Mouse (Mus musculus) liver, postnatal 0 days (tissue): ENCODE data around the gene Mfsd4b1. TPM values are rescaled to one million over a fixed set of nuclear protein-coding genes. Genes with fewer than 3 reads are reported as not detected.
"Not testable (repeated sequence)": the region's sequence is repeated elsewhere in the genome, so short reads cannot be mapped to it uniquely, and the experiment has no call there.

Experiments used
- ATAC-seq: fragments of 200-750 bp; cut with Nextera tagmentation; 2 replicates; pipeline ENCODE4 v1.8.0; 2017; ENCODE audit warnings: mild to moderate bottlenecking, moderate library complexity
- DNase-seq: peaks from one replicate; pipeline ENCODE4 v3.0.0-alpha.2; 2016
- H3K27ac ChIP-seq: fragments of 300-500 bp; sonication (generic); 2 replicates; pipeline ENCODE4 v1.5.1; 2014; ENCODE audit warnings: antibody characterized with exemption, moderate library complexity, mild to moderate bottlenecking, low read depth
- H3K27me3 ChIP-seq: fragments of 300-500 bp; sonication (generic); 2 replicates; pipeline ENCODE4 v1.6.1; 2014; ENCODE audit warnings: low read length, control low read depth, mixed read lengths; ENCODE audit not compliant: insufficient read depth
- H3K36me3 ChIP-seq: fragments of 300-500 bp; sonication (generic); replicated peaks from 2 replicates; pipeline ENCODE4 v1.6.1; 2014; ENCODE audit warnings: mild to moderate bottlenecking, control low read depth, low read length, moderate library complexity, mixed read lengths; ENCODE audit not compliant: insufficient read depth
- H3K4me1 ChIP-seq: fragments of 300-500 bp; sonication (generic); 2 replicates; pipeline ENCODE4 v1.6.1; 2014; ENCODE audit warnings: antibody characterized with exemption, mild to moderate bottlenecking, control low read depth; ENCODE audit not compliant: insufficient read depth
- H3K4me2 ChIP-seq: fragments of 300-500 bp; sonication (generic); 2 replicates; pipeline ENCODE4 v1.6.1; 2014; ENCODE audit warnings: low read depth, mild to moderate bottlenecking, low read length, moderate library complexity, mixed read lengths
- H3K4me3 ChIP-seq: fragments of 300-500 bp; sonication (generic); 2 replicates; pipeline ENCODE4 v1.5.1; 2014; ENCODE audit warnings: low read depth, low read length
- H3K9ac ChIP-seq: fragments of 300-500 bp; sonication (generic); replicated peaks from 2 replicates; pipeline ENCODE4 v1.6.1; 2014; ENCODE audit warnings: mild to moderate bottlenecking, moderate library complexity
- H3K9me3 ChIP-seq: fragments of 300-500 bp; sonication (generic); 2 replicates; pipeline ENCODE4 v1.6.1; 2016; ENCODE audit warnings: mild to moderate bottlenecking, control low read depth, low read length, mixed read lengths
- CTCF ChIP-seq: sonication (generic); IDR thresholded peaks from 2 replicates; pipeline ENCODE4 v1.5.1; 2016; ENCODE audit warnings: antibody characterized with exemption, low read depth
- EP300 ChIP-seq: IDR thresholded peaks from 2 replicates; pipeline ENCODE4 v1.6.1; 2016; ENCODE audit warnings: antibody characterized with exemption, low read depth, mild to moderate bottlenecking
- WGBS: fragments of 180-500 bp; shearing (Covaris S2); extraction: QIAGEN DNeasy Blood & Tissue Kit; methylation state at CpG from one replicate; pipeline ENCODE4 v1.1.7; 2014; ENCODE audit not compliant: insufficient replicate concordance; 5-methylcytosine and 5-hydroxymethylcytosine counted together
- polyA plus RNA-seq: library from polyadenylated mRNA; unstranded; fragments of >200 nt; fragmentation: Nextera tagmentation; extraction: Ambion mirVana; gene quantifications from 2 replicates; pipeline ENCODE4 v1.2.1, GENCODE M21; 2015

Mfsd4b1 gene
- polyA plus RNA-seq, 1 experiment from 2014 or later = 6.1 TPM

- Histone ChIP-seq H3K4me2 (no peak overlapping the region), H3K9me3 (no peaks in the 10 kb centered on the region), H3K36me3 (no peaks in the 10 kb centered on the region), H3K9ac (no peak overlapping the region), H3K4me1 (no peaks in the 10 kb centered on the region), H3K4me3 (no peak overlapping the region), H3K27ac (no peak overlapping the region), H3K27me3 (no peaks in the 10 kb centered on the region)
- ATAC-seq (no peak), DNase-seq (no peak)
- 79% methylated on average over 5 of the region's 5 CpGs for WGBS
- no peak for TF ChIP-seq CTCF
These were observed 6.7 kb downstream of the Mfsd4b1 start for GRCm38 (mm10) chr10:40018261-40018860.

GRCm38 (mm10) chr10:40009591-40009990 lies 15.5 kb downstream of the Mfsd4b1 start:
- H3K36me3 ChIP-seq = no peaks in the 10 kb centered on the region
- H3K4me2 ChIP-seq = no peak overlapping the region
- no peak overlapping the region for H3K27ac ChIP-seq
- TF ChIP-seq CTCF = no peak
- TF ChIP-seq EP300 = no peak
- no peak for ATAC-seq
- H3K4me1 ChIP-seq = no peaks in the 10 kb centered on the region
- H3K9me3 ChIP-seq = no peaks in the 10 kb centered on the region
- no peak overlapping the region for H3K9ac ChIP-seq
- no peak overlapping the region for H3K4me3 ChIP-seq
- no peak for DNase-seq
- H3K27me3 ChIP-seq = no peaks in the 10 kb centered on the region
- WGBS = 71% methylated on average over 11 of the region's 11 CpGs

GRCm38 (mm10) chr10:40008847-40009246 lies 16.2 kb downstream of the Mfsd4b1 start:
- WGBS = 72% methylated on average over 4 of the region's 4 CpGs
- DNase-seq, H3K4me1 ChIP-seq, ATAC-seq, H3K27ac ChIP-seq, H3K4me2 ChIP-seq, H3K9ac ChIP-seq, H3K4me3 ChIP-seq, H3K36me3 ChIP-seq, H3K9me3 ChIP-seq, H3K27me3 ChIP-seq: not testable (repeated sequence)

- 85% methylated on average over 4 of the region's 4 CpGs for WGBS
- H3K27me3 ChIP-seq = no peaks in the 10 kb centered on the region
- TF ChIP-seq CTCF = no peak
- TF ChIP-seq EP300 = no peak
- no peak for ATAC-seq
- peak overlapping the region; percentile 78; the same call in 1 of the 2 replicates for H3K27ac ChIP-seq
- H3K4me1 ChIP-seq = no peaks in the 10 kb centered on the region
- no peak overlapping the region for H3K4me3 ChIP-seq
- no peaks in the 10 kb centered on the region for H3K36me3 ChIP-seq
- no peak for DNase-seq
- no peak overlapping the region for H3K4me2 ChIP-seq
- no peak overlapping the region for H3K9ac ChIP-seq
- H3K9me3 ChIP-seq = no peaks in the 10 kb centered on the region
These were observed 17.1 kb downstream of the Mfsd4b1 start for GRCm38 (mm10) chr10:40007953-40008352.

- no peaks in the 10 kb centered on the region for H3K9me3 ChIP-seq
- no peaks in the 10 kb centered on the region for H3K27me3 ChIP-seq
- peak overlapping the region; percentile 78 for H3K27ac ChIP-seq
- no peak overlapping the region for H3K4me3 ChIP-seq
- H3K4me1 ChIP-seq = no peaks in the 10 kb centered on the region
- no peak overlapping the region for H3K9ac ChIP-seq
- no peaks in the 10 kb centered on the region for H3K36me3 ChIP-seq
- no peak overlapping the region for H3K4me2 ChIP-seq
- TF ChIP-seq EP300 (peak; percentile 55; the same call in 1 of the 2 replicates), CTCF (no peak)
- DNase-seq = peak; percentile 83
- 67% methylated on average over 10 of the region's 10 CpGs for WGBS
- peak; percentile 100 for ATAC-seq
These were observed 18.1 kb downstream of the Mfsd4b1 start for GRCm38 (mm10) chr10:40006963-40007362.

GRCm38 (mm10) chr10:40000746-40001145 lies 24.3 kb downstream of the Mfsd4b1 start:
- no peaks in the 10 kb centered on the region for H3K27me3 ChIP-seq
- H3K27ac ChIP-seq = no peak overlapping the region
- WGBS = 85% methylated on average over 2 of the region's 2 CpGs
- no peak overlapping the region for H3K4me2 ChIP-seq
- H3K36me3 ChIP-seq = no peaks in the 10 kb centered on the region
- no peak overlapping the region for H3K4me3 ChIP-seq
- DNase-seq (no peak), ATAC-seq (no peak)
- H3K4me1 ChIP-seq = no peaks in the 10 kb centered on the region
- H3K9me3 ChIP-seq = no peaks in the 10 kb centered on the region
- no peak for TF ChIP-seq CTCF
- no peak for TF ChIP-seq EP300
- no peak overlapping the region for H3K9ac ChIP-seq

GRCm38 (mm10) chr10:39991155-39991554 lies 33.9 kb downstream of the Mfsd4b1 start:
- Histone ChIP-seq H3K36me3 (no peaks in the 10 kb centered on the region), H3K27me3 (no peaks in the 10 kb centered on the region), H3K9me3 (no peaks in the 10 kb centered on the region), H3K27ac (no peak overlapping the region), H3K4me3 (no peak overlapping the region), H3K4me2 (0 out of 2 replicates have a peak overlapping the region, but pooled peaks have one; percentile 14), H3K4me1 (no peaks in the 10 kb centered on the region), H3K9ac (no peak overlapping the region)
- no peak for ATAC-seq
- WGBS = 19% methylated on average over 4 of the region's 4 CpGs
- DNase-seq = no peak
- TF ChIP-seq EP300 (peak; percentile 81), CTCF (no peak)
